Mouse (Mus musculus): ENCODE data around the gene Zfp704.
A peak's percentile ranks its signal among the peaks of the same experiment; 100 is the strongest.

Gene Zfp704

DNA sequence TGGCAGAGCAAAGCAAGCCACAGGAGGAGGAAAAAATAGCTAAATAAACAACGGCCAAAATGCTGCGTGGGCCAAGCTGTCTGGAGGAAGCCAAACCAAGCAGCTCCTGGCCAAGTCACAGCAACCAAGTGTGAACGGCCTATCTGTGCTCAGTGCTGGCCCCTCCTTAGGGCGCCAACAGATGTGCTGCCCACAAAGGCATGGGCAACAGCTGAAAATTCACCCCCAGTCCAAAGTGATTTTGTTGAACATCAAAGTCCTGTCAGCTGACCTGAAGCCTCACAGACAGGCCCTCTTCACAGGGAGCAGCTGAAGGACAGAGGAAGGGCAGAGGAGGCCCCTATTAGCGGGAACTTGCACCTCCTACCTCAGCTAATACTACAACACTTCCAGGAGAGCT lies 148.2 kb downstream of the Zfp704 start:
- DNase-seq (ENCODE audit: inconsistent ontology term) = no peak

DNA sequence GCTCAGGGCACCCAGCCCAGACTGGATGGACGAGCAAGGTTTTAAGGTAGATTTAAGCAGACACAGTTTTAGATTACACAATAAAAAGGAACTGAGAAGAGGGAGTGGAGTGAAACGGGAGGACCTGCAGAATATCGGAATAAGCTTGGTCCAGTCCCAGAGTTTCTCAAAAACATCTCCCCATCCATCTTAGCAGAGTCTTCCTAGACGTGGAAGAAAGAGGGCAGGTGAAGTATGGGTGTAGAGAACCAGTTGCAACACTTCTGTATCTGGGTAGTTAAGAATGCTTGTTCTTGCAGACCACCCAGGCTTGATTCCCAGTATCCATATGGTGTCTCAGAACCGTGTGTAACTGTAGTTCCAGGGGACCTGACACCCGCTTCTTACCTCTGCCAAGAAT lies 149.6 kb downstream of the Zfp704 start:
- no peak for DNase-seq (ENCODE audit: inconsistent ontology term)

DNA sequence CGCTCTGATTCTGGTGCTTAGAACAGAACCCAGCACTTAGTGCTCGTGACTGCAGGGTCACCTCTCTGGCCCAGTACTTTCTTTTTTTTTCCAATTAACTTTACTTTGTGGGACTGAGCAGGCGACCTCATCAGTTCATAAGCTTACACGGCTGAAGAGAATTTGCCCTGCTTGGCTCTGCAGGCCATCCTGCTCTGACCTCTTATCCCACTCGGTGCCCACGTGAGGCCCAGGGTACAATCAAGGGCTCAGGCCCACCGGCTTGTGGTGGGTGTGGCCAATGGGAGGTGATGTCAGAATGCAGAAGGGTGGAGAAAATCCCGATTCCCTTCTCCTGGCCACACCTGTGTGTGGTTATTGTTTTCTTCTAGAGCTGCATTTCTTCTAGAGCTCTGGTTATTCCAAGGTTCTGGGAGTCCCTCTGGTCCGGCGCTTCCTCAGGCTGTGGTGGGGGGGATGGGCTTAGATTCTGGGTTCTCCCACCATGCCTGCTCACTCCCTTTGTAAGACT lies 153.4 kb downstream of the Zfp704 start:
- DNase-seq (ENCODE audit: inconsistent ontology term) = no peak

DNA sequence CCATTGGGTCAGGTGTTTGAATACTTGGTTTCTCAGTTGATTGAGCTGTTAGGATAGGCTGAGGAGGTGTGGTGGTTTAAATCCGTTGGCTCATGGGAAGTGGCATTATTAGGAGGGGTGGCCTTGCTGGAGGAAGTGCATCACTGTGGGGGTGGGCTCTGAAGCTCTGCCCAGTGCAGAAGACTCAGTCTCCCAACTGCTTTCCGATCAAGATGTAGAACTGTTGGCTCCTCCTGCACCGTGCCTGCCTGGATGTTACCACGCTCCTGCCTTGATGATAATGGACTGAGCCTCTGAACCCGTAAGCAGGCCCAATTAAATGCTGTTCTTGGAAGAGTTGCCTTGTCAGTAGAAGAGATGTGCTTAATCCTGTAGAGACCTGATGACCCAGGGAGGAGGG lies 154.5 kb downstream of the Zfp704 start:
- no peak for DNase-seq (ENCODE audit: inconsistent ontology term)

DNA sequence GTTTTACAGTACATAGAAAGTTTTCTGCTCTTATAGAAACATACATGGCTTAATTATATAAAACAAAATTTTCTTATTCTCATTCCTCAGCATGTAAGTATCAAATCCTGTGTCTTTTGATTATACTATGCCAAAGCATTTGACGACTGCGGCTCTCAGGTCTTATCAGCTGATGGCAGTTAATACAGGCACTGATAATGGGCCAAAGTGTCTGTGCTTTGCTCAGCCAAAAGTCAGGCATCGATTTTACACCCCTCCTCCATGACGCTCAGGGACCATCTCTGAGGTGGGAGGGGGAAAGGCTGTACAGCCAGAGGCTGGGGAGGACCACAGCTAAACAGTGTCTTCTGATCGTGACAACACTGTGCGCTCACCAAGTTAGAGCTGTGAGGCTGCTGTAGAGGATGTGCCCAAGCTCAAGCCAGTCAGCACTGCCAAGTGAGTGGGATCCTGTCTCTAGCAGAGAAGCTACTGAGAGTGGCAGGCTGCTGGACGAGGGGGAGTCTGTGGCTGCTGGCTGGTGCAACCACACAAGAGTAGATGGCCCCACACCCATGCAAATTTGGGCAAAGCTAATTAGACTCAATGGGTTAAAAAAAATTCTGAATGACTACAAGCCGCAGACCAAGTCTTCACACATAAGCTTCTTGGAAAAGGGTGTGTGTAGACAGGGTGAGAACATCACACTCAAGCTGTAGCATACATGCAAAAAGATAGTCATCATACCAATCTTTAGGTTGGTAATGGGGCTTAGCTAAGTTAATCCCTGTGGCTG lies 155.1 kb downstream of the Zfp704 start:
- DNase-seq (ENCODE audit: inconsistent ontology term) = no peak

DNA sequence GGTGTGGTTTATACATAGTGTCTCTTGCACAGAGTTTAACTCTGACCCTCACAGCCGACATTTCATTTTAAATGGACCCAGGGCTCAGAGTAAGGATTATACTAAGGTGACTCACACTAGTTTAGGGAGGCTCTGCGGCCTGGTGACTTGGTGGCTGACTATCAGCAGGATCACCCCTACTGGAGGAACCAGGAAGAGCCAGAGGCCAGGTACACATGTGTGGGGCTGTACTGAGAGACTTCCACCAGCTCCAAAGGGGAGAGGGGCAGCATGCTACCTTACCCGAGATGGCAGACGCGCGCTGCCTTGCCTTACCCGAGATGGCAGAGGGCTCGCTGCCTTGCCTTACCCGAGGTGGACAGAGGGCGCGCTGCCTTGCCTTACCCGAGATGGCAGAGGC lies 159.4 kb downstream of the Zfp704 start:
- no peak for DNase-seq (ENCODE audit: inconsistent ontology term)

DNA sequence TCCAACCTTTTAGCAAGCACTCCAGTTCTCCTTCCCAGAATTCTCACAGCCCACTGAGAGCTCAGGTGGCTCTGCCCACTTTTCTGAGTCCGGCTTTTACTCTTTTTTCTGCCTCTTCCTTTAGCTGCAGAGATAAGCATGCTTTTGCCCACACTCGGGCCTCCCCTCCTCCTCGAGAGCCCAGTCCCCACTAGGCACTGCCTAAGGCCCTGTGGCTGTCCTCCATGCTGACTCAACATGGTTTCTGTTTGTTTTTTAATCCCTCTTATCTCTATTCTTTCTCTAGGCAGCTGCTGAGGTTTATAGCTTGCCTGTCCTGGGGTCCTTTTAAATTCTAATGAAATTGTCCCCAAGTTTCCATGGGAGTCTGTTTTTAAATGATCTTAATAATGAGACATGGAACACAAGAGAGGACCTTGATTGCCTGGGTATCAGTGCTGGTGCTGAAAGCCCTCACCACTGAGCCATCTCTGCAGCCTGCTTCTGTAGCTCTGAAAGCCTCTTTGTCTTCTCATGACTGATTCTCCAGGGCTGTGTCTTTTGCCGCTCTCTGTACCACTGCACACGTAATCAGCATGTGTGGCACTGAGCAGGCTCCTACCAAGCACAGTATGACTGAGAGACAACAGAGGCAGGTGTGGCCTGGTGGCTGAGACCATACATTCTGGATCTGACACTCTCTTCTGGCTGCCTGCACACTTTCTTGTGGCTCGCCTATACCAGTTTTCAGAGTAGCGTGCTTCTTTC lies 160.5 kb downstream of the Zfp704 start:
- DNase-seq (ENCODE audit: inconsistent ontology term) = no peak

DNA sequence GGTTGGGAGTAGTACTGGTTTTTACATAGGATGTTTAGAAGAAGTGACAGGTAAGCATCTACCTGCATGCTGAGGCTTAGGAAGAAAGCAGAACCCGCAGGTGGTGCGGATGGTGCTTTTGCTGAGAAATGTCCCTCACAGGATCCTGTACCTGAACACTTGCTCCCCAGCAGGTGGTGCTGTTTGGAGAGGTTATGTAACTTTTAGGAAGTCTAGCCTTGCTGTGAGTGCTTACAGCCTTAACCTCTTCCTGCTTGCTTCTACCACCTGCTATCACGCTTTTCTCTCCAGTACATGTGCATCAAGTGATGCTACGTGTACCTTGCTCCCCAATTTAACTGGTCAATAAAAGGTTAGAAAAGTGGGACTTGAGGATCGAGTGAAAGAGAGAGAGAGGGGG lies 161.3 kb downstream of the Zfp704 start:
- DNase-seq (ENCODE audit: inconsistent ontology term) = no peak

DNA sequence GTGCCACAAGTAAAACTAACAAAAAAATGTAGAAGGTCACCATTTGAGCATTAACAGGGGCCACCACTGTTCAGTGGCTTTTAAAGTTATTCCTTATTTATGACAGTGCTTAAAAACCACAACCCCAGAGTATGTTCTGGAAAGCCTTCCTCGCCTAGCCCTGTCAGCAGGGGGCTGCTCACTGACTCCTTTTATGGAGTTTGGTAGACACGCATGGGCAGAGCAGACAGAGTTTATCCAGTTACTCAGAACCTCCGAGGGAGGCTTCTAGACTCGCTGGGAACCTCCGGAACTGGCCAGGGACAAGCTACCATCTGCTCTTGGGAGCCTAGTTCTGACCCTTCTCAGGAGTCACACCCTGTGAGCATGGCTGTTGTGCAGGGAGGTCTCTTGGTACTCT lies 165.3 kb downstream of the Zfp704 start:
- no peak for DNase-seq (ENCODE audit: inconsistent ontology term)

DNA sequence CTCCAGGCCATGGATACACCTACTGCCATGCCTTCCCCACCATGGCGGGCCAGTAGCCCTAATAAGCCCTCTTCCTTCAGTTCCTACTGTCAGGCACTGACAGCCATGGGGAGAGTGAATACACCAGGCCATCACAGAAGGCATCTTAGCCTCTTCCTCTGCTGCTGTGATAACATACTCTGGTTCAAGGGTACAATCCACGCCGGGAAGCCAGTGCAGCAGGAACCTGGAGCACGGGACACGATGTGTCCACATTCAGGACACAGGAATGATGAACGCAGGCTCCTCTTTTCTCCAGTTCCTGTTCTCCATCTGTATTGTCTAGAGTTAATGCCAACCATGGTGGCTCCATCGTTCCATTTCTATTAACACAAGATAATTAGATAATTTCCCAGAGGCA lies 165.9 kb downstream of the Zfp704 start:
- no peak for DNase-seq (ENCODE audit: inconsistent ontology term)

DNA sequence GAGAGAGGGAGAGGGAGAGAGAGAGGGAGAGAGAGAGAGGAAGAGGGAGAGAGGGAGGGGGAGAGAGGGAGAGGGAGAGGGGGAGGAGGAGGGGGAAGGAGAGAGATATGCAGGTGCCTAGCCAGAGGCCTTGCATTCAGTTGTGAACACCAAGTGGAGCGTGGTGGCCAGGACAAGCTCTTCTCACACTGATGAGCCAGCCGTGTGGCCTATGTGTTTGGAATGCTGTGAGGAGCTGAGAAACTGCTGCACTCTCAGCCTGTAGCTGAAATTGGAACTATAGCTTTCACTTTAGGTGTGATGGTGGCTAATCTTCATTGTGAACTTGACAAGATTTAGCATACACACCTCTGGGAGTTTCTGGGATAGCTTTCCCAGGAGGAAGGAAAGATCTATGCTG lies 166.4 kb downstream of the Zfp704 start:
- no peak for DNase-seq (ENCODE audit: inconsistent ontology term)

DNA sequence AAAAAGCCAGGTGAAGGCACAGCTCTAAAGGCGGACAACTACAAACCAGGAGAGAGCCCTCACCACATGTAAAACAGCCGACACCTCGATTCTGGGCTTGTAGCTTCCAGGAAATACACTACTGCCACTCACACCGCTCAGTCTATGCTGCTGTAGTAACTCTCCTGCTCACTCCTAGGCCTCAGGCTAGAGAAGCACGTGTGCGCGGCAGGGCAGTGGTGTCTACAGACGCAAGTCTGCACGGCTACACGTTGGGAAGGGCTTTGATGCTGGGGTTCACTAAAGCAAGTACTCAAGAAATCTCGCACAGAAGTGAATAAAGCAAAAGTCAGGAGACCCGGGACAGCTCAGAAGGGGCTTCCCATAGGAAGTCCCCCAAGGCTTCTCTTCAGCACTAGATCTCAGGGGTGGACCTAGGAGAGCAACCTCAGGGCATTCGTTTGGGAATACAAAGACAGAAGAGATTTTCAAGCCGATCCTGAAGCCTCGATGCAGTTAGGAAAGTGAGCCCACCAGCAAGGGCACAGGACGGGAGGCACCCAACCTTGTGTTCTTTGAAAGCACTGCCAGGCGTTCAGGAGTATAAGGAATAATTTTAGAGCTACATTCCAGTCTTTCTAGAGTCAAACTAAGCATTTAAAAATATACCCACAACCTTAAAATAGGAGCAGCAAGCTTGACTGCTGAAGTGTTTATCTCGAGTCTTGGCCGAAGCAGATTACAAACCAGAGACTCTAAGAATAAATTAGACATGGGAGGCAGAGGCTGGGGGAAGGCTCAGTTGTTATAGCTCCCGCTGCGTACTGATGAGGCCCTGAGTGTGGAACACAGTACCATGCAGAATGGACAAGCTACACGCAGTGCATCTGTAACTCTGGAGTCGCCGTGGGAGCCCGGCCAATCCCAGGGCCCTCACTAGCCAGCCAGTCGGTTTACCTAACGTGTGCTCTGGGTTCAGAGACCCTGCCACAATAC lies 168.0 kb downstream of the Zfp704 start:
- no peak for DNase-seq (ENCODE audit: inconsistent ontology term)

DNA sequence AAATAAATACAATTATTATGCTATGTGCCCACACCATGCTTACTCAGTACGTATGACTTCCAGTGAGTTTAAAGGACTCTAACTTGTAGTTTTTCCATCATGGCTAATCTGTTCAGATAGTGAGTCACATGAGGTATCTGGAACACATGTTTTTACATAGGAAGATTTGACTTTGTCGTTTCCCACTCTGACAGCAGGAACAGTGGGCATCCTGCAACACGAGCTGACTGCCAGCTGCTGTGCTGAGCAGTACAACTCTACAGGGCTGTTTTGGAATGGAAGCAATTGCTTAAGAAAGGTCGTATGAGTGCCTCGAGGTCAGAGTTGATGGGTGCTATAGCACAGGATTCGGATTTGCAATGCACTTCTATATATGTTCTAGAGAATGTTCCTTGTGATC lies 169.4 kb downstream of the Zfp704 start:
- DNase-seq (ENCODE audit: inconsistent ontology term) = no peak

DNA sequence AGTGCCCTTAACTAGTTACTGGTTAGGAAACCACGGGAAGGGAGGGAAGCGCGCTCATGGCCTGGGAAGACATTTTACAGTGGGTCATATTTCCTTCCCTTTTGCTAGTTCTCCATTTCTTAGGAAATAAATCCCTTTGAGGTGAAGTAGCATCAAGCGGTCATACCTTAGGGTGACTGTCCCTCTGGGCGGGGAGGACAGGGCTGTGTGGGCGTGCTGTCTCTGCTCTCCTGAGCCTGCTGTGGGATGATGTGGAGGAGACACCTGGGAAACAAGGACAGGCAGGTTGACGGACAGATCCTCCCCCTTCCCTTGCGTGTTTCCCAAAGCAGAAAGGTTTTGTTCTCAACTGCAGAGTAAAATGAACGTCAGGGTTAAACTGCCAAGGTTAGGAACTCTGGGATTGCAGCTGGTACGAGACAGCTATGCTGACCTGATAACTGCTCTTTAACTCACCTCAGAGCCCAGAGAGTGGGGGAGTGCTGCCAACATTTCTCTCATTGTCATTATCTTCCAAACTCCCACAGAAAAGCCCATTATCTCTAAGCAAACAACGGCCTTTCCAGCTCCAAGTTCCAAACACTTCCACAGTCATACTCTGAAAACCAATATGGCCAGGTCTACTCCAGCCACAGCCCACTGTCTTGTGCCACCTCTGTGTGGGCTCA lies 170.1 kb downstream of the Zfp704 start:
- DNase-seq (ENCODE audit: inconsistent ontology term) = no peak

DNA sequence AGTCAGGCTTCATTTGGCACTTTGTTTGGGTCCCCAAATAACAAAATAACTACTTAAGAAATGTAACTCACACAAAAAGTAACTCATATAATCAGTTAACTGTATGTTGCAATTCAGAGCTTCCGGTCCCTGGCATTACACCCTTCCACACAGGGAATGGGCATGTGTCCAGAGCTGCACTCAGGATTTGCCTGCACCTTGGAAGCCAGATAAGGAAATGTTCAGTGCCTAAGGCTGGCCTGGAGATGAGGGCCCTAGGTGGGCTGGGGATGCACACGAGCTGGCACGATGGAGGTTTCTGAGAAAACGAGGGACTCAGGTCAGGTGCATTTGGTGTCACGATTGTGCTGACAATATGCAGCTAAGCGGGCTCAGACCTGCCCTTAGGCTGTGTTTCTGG lies 173.6 kb downstream of the Zfp704 start:
- DNase-seq (ENCODE audit: inconsistent ontology term) = peak; percentile 20

DNA sequence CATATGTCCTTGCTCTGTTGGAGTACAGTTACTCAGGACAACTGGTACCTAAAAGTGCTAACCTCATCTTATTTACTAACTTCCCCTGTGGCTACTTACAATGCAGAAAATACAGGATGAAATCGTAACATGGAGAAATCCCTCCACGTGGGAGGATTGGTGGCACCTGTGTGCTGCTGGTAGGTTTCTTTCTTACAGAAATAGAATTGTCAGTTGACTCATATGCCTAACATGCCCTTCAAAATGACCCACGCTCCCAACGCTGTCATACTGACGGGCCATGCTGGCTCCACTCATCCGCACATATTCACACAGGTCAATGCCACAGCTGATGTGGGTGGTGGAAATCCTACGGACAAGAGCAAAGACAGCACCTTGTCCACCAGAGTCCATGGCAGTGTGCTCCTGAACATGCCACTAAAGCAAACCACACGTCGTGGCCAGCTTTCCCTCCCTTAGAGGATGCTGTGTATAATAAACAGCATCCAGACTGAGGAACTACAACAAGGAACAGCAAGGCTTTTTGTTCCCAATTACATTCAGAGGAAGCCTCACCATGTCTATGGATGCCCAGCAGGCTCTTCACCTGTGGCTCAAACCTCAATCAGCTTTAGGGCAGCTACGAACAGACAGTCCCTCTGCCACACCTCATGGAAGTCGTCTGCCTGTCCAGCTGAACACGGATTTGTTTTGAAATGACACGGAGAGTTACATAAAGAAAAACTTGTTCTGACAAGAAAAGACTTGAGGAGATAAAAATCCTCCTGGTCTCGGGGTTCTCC lies 175.3 kb downstream of the Zfp704 start:
- DNase-seq (ENCODE audit: inconsistent ontology term) = no peak

DNA sequence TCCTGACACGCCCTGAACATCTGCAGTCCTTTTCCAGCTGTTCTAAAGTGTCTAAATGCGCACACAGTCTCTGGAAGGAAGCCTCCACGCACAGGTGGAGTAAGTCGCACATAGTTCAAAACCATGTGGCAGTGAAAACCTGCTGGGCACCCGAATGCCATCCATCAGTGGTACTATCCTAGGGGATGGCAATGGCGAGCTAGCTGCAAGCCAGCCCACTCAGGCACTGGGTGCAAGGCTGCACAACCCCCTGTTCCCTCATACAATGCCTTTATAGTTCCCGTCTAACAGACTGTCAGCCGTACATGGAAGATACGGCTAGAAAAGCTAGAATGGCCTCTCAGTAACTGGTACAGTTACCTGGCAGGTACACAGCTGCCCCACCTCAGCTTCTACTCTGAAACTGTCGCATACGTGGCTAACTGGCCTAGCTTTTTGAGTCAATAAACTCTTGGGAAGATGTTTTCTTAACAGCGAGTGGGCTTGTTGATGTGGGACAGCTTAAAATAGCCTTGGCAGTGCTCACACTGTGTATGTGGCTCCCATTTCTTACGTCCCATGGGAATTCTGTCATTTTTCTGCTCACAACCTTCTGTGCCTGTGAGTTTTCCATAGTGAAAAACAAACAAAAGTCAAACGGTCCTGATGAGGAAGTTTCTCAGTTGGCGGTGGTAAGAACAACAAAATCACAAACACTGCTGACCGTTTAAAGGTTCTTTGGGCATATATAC lies 176.9 kb downstream of the Zfp704 start:
- DNase-seq (ENCODE audit: inconsistent ontology term) = no peak

DNA sequence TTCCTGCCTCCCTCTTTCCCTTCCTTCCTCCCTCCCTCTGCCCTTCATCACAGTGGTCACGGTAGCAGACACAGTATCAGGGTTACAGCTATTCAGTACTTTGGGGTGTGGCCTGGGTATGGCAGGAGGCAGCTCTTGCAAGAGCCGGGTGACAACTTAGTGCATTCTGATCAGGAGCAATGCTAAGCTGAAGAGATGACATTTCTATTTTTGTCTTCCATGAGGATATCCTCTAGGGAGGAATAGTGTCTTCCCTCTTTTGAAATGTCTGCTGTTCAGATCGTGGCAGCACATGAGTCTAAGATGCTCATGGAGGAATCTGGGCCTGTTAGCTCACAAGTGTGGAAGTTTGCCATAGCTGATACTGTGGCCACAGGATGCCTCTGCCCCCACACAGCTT lies 177.7 kb downstream of the Zfp704 start:
- no peak for DNase-seq (ENCODE audit: inconsistent ontology term)

DNA sequence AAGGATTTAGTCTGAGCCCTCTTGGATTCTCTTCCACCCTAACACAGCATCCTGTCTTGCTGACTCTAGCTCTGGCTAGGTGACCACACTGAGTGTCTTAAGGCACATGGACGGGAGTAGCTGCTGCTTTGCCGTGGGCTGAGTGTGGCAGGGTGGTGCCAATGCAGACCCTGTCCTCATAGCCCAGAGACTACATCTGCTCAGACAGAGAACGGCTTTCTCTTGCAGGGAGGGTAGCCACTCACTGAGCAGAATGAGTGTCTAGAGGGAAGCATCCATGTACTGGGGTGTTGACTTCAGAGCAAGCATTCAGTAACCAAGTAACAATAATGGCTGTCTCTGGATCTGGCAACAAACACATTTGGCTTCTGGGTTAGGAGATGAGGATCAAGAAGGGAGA lies 179.9 kb downstream of the Zfp704 start:
- DNase-seq (ENCODE audit: inconsistent ontology term) = no peak

DNA sequence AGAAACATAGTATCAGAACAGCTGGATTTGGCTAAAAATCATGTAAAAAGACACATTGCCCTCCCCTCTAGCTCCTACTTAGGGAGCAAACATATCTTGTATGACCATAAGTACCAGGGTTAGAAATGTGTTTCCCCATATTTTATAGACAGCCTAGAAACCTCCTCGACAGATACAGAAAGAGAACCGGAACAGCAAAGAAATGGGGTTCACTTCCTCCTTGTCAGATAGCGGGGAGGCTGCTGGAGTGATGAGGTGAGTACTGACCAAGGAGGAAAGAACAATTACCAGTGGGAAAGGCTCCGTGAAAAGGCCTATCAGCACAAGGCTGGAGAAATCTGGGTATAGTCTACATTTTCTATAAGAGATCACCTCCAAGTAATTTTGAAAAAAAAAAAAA lies 182.1 kb downstream of the Zfp704 start:
- DNase-seq (ENCODE audit: inconsistent ontology term) = no peak

All from Muller cell, postnatal 12 days (primary cell).